Mouse (Mus musculus): Measurements from ENCODE around the gene Bri3. TPM values are rescaled to one million over a fixed set of nuclear protein-coding genes. Genes with fewer than 3 reads are reported as not detected.

The Bri3 gene
- polyA plus RNA-seq (2014; fragmentation: Illumina TruSeq; extraction: RNeasy Lipid Tissue Mini Kit (QIAGEN cat#74804); ENCODE audit: insufficient read depth, low read depth, low replicate concordance): 223 TPM

GRCm38 (mm10) chr5:144243901-144244487, at the start of gene Bri3:
Bri3 (plus strand) TSS chr5:144244437.

GRCm38 (mm10) chr5:144223503-144223862, 20.8 kb upstream of the Bri3 start, which contains the start of gene Tecpr1:
Tecpr1 (minus strand) TSS chr5:144223615.

GRCm38 (mm10) chr5:144357881-144358591, 113.8 kb downstream of the Bri3 start, which contains the start of gene Baiap2l1:
Baiap2l1 (minus strand) TSS chr5:144358112.

Other genes starting within 250 kb of the Bri3 start
- gene Ccz1, start 229.6 kb upstream of the Bri3 start, polyA plus RNA-seq (2014; fragmentation: Illumina TruSeq; extraction: RNeasy Lipid Tissue Mini Kit (QIAGEN cat#74804); ENCODE audit: insufficient read depth, low read depth, low replicate concordance): 53.8 TPM
- not detected for gene Ocm, start 217.8 kb upstream of the Bri3 start, polyA plus RNA-seq (2014; fragmentation: Illumina TruSeq; extraction: RNeasy Lipid Tissue Mini Kit (QIAGEN cat#74804); ENCODE audit: insufficient read depth, low read depth, low replicate concordance)
- gene Lmtk2, start 144.0 kb upstream of the Bri3 start, polyA plus RNA-seq (2014; fragmentation: Illumina TruSeq; extraction: RNeasy Lipid Tissue Mini Kit (QIAGEN cat#74804); ENCODE audit: insufficient read depth, low read depth, low replicate concordance): 6.6 TPM
- gene Bhlha15, start 54.2 kb upstream of the Bri3 start, polyA plus RNA-seq (2014; fragmentation: Illumina TruSeq; extraction: RNeasy Lipid Tissue Mini Kit (QIAGEN cat#74804); ENCODE audit: insufficient read depth, low read depth, low replicate concordance): 1.0 TPM
- gene Tecpr1, start 20.8 kb upstream of the Bri3 start, polyA plus RNA-seq (2014; fragmentation: Illumina TruSeq; extraction: RNeasy Lipid Tissue Mini Kit (QIAGEN cat#74804); ENCODE audit: insufficient read depth, low read depth, low replicate concordance): 28.8 TPM
- gene Baiap2l1, start 113.7 kb downstream of the Bri3 start, polyA plus RNA-seq (2014; fragmentation: Illumina TruSeq; extraction: RNeasy Lipid Tissue Mini Kit (QIAGEN cat#74804); ENCODE audit: insufficient read depth, low read depth, low replicate concordance): 12.9 TPM

Data from lung, adult 10 weeks (tissue).